Mouse (Mus musculus) bone marrow, adult 2 months (tissue): ENCODE measurements around the gene Slc48a1.

Experiments used
- CTCF ChIP-seq: fragments of 200-500 bp; IDR thresholded peaks from 2 replicates; pipeline ENCODE4 v1.5.1; 2011; ENCODE audit warnings: low read length, control low read depth; ENCODE audit not compliant: control insufficient read depth, insufficient read depth
- POLR2A ChIP-seq: fragments of 200-500 bp; IDR thresholded peaks from 2 replicates; pipeline ENCODE4 v1.6.1; 2011; ENCODE audit warnings: low read depth, mild to moderate bottlenecking, control low read depth, low read length, borderline replicate concordance; ENCODE audit not compliant: control insufficient read depth

- no peak for TF ChIP-seq CTCF
- no peak for TF ChIP-seq POLR2A
Measured at GRCm38 (mm10) chr15:97839473-97839872, 61.2 kb downstream of the Slc48a1 start.
